11 mouse cellular contexts compared by ENCODE assay signal in genomic region chr8:94549998-94550397, GRCm38 (mm10). TPM values are rescaled to one million over a fixed set of nuclear protein-coding genes. Genes with fewer than 3 reads are reported as not detected.
DNase-seq lines count a peak whose midpoint lies in the region; ATAC-seq and TF ChIP-seq lines count a peak whose summit lies in the region.
"Had no signal": no experiment of that assay in that cellular context is flagged by ENCODE, and none has a peak within 500 bp of the region (broad histone marks: within the 10 kb centered on the region; RNA-seq: fewer than 3 reads in every experiment).

No protein-coding gene starts in this region.

- peak overlapping the region; percentile 29; the same call in 1 of the 2 replicates for H3K27ac ChIP-seq in hindbrain, postnatal 0 days
- H3K27ac ChIP-seq in hindbrain, embryonic 14.5 days: no peak overlapping the region
- 0 out of 2 replicates have a peak overlapping the region, but pooled peaks have one; percentile 18 for H3K27ac ChIP-seq in neural tube, embryonic 13.5 days (replicated peaks)
- H3K27ac ChIP-seq: hindbrain, embryonic 13.5 days had no signal

- peak; percentile 57 for DNase-seq in adrenal gland, adult 2 months
- no peak for DNase-seq in adrenal gland, postnatal 14 days
- DNase-seq in hindbrain, postnatal 0 days (ENCODE audit: low spot score): no peak
- DNase-seq in hindbrain, embryonic 14.5 days (ENCODE audit: low spot score): no peak
- DNase-seq in neural tube, embryonic 10.5 days (ENCODE audit: extremely low spot score, low spot score): no peak
- DNase-seq in spleen, postnatal 14 days (ENCODE audit: low spot score in 2 of 2): no peak
- no peak for DNase-seq in urinary bladder, postnatal 25 days (ENCODE audit: low spot score)
- DNase-seq: lung, adult 18-20 months; right cerebral cortex, adult 18-20 months had no signal

- peaks cover 17% of the 10 kb centered on the region for H3K4me1 ChIP-seq in hindbrain, postnatal 0 days (ENCODE audit: insufficient read depth, low read length)
- H3K4me1 ChIP-seq in hindbrain, embryonic 14.5 days (replicated peaks; ENCODE audit: control insufficient read depth, insufficient read depth, low read length): peaks cover 18% of the 10 kb centered on the region
- peaks cover 44% of the 10 kb centered on the region for H3K4me1 ChIP-seq in neural tube, embryonic 13.5 days (replicated peaks)

- H3K4me2 ChIP-seq in hindbrain, postnatal 0 days (ENCODE audit: low read depth, low read length): no peak overlapping the region
- H3K4me2 ChIP-seq in hindbrain, embryonic 14.5 days (replicated peaks): no peak overlapping the region
- no peak overlapping the region for H3K4me2 ChIP-seq in neural tube, embryonic 13.5 days
- H3K4me2 ChIP-seq: hindbrain, embryonic 13.5 days had no signal

- H3K27me3 ChIP-seq in hindbrain, postnatal 0 days (ENCODE audit: insufficient read depth, low read length): no peaks in the 10 kb centered on the region
- no peaks in the 10 kb centered on the region for H3K27me3 ChIP-seq in hindbrain, embryonic 14.5 days (ENCODE audit: control insufficient read depth, insufficient read depth, low read length)
- H3K27me3 ChIP-seq in neural tube, embryonic 13.5 days: peaks cover 4% of the 10 kb centered on the region; the same call in 1 of the 2 replicates

- no peak overlapping the region for H3K4me3 ChIP-seq in hindbrain, postnatal 0 days (ENCODE audit: low read length)
- no peak overlapping the region for H3K4me3 ChIP-seq in hindbrain, embryonic 14.5 days (replicated peaks; ENCODE audit: low read length)
- no peak overlapping the region for H3K4me3 ChIP-seq in neural tube, embryonic 13.5 days
- H3K4me3 ChIP-seq: hindbrain, embryonic 13.5 days had no signal

- no peaks in the 10 kb centered on the region for H3K36me3 ChIP-seq in hindbrain, postnatal 0 days (ENCODE audit: insufficient read depth, low read length)
- no peaks in the 10 kb centered on the region for H3K36me3 ChIP-seq in hindbrain, embryonic 14.5 days (replicated peaks; ENCODE audit: control insufficient read depth, insufficient read depth)
- no peaks in the 10 kb centered on the region for H3K36me3 ChIP-seq in neural tube, embryonic 13.5 days
- H3K36me3 ChIP-seq: hindbrain, embryonic 13.5 days had no signal

- no peak for TF ChIP-seq CTCF in hindbrain, postnatal 0 days (IDR thresholded peaks at IDR 0.05; ENCODE audit: low read depth)

- H3K9me3 ChIP-seq in hindbrain, postnatal 0 days (ENCODE audit: low read length): no peaks in the 10 kb centered on the region
- no peaks in the 10 kb centered on the region for H3K9me3 ChIP-seq in hindbrain, embryonic 14.5 days (ENCODE audit: control insufficient read depth, low read length)
- no peaks in the 10 kb centered on the region for H3K9me3 ChIP-seq in neural tube, embryonic 13.5 days
- H3K9me3 ChIP-seq: hindbrain, embryonic 13.5 days had no signal

- 79% methylated on average over 5 of the region's 5 CpGs for WGBS in hindbrain, postnatal 0 days
- 83% methylated on average over 5 of the region's 5 CpGs for WGBS in hindbrain, embryonic 14.5 days
- 84% methylated on average over 5 of the region's 5 CpGs for WGBS in neural tube, embryonic 13.5 days

- no peak for ATAC-seq in hindbrain, postnatal 0 days
- ATAC-seq in hindbrain, embryonic 14.5 days (ENCODE audit: low FRiP score): no peak
- no peak for ATAC-seq in neural tube, embryonic 13.5 days (ENCODE audit: low read depth)

- no peak overlapping the region for H3K9ac ChIP-seq in hindbrain, postnatal 0 days (replicated peaks; ENCODE audit: low read length)
- no peak overlapping the region for H3K9ac ChIP-seq in hindbrain, embryonic 14.5 days
- no peak overlapping the region for H3K9ac ChIP-seq in neural tube, embryonic 13.5 days
- H3K9ac ChIP-seq: hindbrain, embryonic 13.5 days had no signal

RNA-seq across cellular contexts. Expression of gene Cpne2, which starts 17.2 kb away (rescaled TPM):
- 10 to 100 TPM; 17.2 to 26.0 TPM for total RNA-seq in adrenal gland, adult 2 months (2021)
- 82.7 and 87.2 TPM in 2 replicates for polyA plus RNA-seq in adrenal gland, adult 2 months (2012; rRNA removed)
- 13.5 and 19.1 TPM in 2 replicates for total RNA-seq in adrenal gland, postnatal 14 days (2021)
- total RNA-seq in hindbrain, postnatal 0 days (2014; rRNA removed): 45.5 and 57.8 TPM in 2 replicates
- polyA plus RNA-seq in hindbrain, postnatal 0 days (2015; fragmentation: Nextera tagmentation; extraction: Ambion mirVana): 33.6 and 39.3 TPM in 2 replicates
- polyA plus RNA-seq in hindbrain, embryonic 14.5 days (2014; fragmentation: Nextera tagmentation; extraction: Ambion mirVana): 21.6 and 21.8 TPM in 2 replicates
- polyA plus RNA-seq in neural tube, embryonic 13.5 days (2015; fragmentation: Nextera tagmentation; extraction: Ambion mirVana): 21.1 and 22.0 TPM in 2 replicates

RNA-seq across cellular contexts. Expression of gene Rspry1, which starts 51.7 kb away (rescaled TPM):
- total RNA-seq in adrenal gland, adult 2 months (2021): 10 to 100 TPM; 18.6 to 25.3 TPM
- polyA plus RNA-seq in adrenal gland, adult 2 months (2012; rRNA removed): 3.7 and 4.0 TPM in 2 replicates
- total RNA-seq in adrenal gland, postnatal 14 days (2021): 20.5 and 21.7 TPM in 2 replicates
- total RNA-seq in hindbrain, postnatal 0 days (2014; rRNA removed): 29.6 and 36.1 TPM in 2 replicates
- polyA plus RNA-seq in hindbrain, postnatal 0 days (2015; fragmentation: Nextera tagmentation; extraction: Ambion mirVana): 31.4 and 34.1 TPM in 2 replicates
- polyA plus RNA-seq in hindbrain, embryonic 14.5 days (2014; fragmentation: Nextera tagmentation; extraction: Ambion mirVana): 44.8 and 46.5 TPM in 2 replicates
- polyA plus RNA-seq in neural tube, embryonic 13.5 days (2015; fragmentation: Nextera tagmentation; extraction: Ambion mirVana): 54.0 and 54.1 TPM in 2 replicates

RNA-seq across cellular contexts. Expression of gene Fam192a, which starts 51.8 kb away (rescaled TPM):
- 10 to 100 TPM; 37.2 to 48.4 TPM for total RNA-seq in adrenal gland, adult 2 months (2021)
- polyA plus RNA-seq in adrenal gland, adult 2 months (2012; rRNA removed): 20.5 and 31.9 TPM in 2 replicates
- total RNA-seq in adrenal gland, postnatal 14 days (2021): 42.3 and 45.9 TPM in 2 replicates
- total RNA-seq in hindbrain, postnatal 0 days (2014; rRNA removed): 24.4 and 32.7 TPM in 2 replicates
- polyA plus RNA-seq in hindbrain, postnatal 0 days (2015; fragmentation: Nextera tagmentation; extraction: Ambion mirVana): 64.6 and 66.9 TPM in 2 replicates
- polyA plus RNA-seq in hindbrain, embryonic 14.5 days (2014; fragmentation: Nextera tagmentation; extraction: Ambion mirVana): 75.7 and 82.7 TPM in 2 replicates
- 80.5 and 97.9 TPM in 2 replicates for polyA plus RNA-seq in neural tube, embryonic 13.5 days (2015; fragmentation: Nextera tagmentation; extraction: Ambion mirVana)
